Comparison of ENCODE assay signal across 8 mouse cellular contexts in the genomic region with DNA sequence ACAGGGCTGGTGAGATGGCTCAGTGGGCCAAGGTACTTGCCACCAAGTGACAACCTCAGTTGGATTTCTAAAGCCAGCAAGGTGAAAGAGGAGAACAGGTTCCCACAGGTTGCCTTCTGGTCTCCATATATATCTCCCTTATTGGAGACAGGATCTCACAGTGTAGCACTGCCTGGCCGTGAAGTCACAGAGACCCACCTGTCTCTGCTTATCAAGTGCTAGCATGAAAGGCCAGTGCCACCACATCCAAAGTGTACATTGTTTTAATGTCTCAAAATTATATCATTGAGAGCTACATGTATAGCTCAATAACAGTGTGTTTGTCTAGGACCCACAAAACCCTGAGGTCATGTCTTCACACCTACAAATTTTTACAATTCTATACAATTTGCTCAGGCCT. TPM values are rescaled to one million over a fixed set of nuclear protein-coding genes. Genes with fewer than 3 reads are reported as not detected.
A peak's percentile ranks its signal among the peaks of the same experiment; 100 is the strongest.
DNase-seq lines count a peak whose midpoint lies in the region; ATAC-seq and TF ChIP-seq lines count a peak whose summit lies in the region.
"Had no signal": no experiment of that assay in that cellular context is flagged by ENCODE, and none has a peak within 500 bp of the region (broad histone marks: within the 10 kb centered on the region; RNA-seq: fewer than 3 reads in every experiment).

No protein-coding gene starts in this region.

- peaks cover 11% of the 10 kb centered on the region for H3K36me3 ChIP-seq in megakaryocyte, embryonic 14.5 days (replicated peaks; ENCODE audit: low read length)
- peaks cover 12% of the 10 kb centered on the region for H3K36me3 ChIP-seq in forebrain, embryonic 12.5 days (replicated peaks)
- H3K36me3 ChIP-seq in liver, embryonic 12.5 days, result peaks cover 4% of the 10 kb centered on the region
- no peaks in the 10 kb centered on the region for H3K36me3 ChIP-seq in stomach, embryonic 16.5 days (ENCODE audit: control insufficient read depth, insufficient read depth, low read length)

- no peak for TF ChIP-seq POLR2A in lung, adult 2 months (IDR thresholded peaks at IDR 0.05; ENCODE audit: borderline replicate concordance, extremely low read depth, low read depth, low read length)

- DNase-seq in lung, postnatal 14 days, result no peak
- no peak for DNase-seq in lung, adult 2 months
- DNase-seq: gastrocnemius, postnatal 10 days had no signal

- no peak overlapping the region for H3K27ac ChIP-seq in forebrain, embryonic 12.5 days
- no peak overlapping the region for H3K27ac ChIP-seq in liver, embryonic 12.5 days
- H3K27ac ChIP-seq in stomach, embryonic 16.5 days (ENCODE audit: low read length), result no peak overlapping the region

- no peak overlapping the region for H3K9ac ChIP-seq in forebrain, embryonic 12.5 days
- no peak overlapping the region for H3K9ac ChIP-seq in liver, embryonic 12.5 days
- H3K9ac ChIP-seq in stomach, embryonic 16.5 days (ENCODE audit: low read length), result no peak overlapping the region

- H3K4me1 ChIP-seq in megakaryocyte, embryonic 14.5 days, result peaks cover 4% of the 10 kb centered on the region
- peaks cover 8% of the 10 kb centered on the region for H3K4me1 ChIP-seq in forebrain, embryonic 12.5 days
- H3K4me1 ChIP-seq in liver, embryonic 12.5 days, result peaks cover 8% of the 10 kb centered on the region
- no peaks in the 10 kb centered on the region for H3K4me1 ChIP-seq in stomach, embryonic 16.5 days (ENCODE audit: control insufficient read depth, insufficient read depth, low read length)
- no peaks in the 10 kb centered on the region for H3K4me1 ChIP-seq in lung, adult 2 months (ENCODE audit: control insufficient read depth, insufficient read depth, low read length)

- peaks cover 13% of the 10 kb centered on the region for H3K9me3 ChIP-seq in megakaryocyte, embryonic 14.5 days
- 0 out of 2 replicates have a peak, but pooled peaks cover 3% of the 10 kb centered on the region for H3K9me3 ChIP-seq in forebrain, embryonic 12.5 days
- peaks cover 4% of the 10 kb centered on the region for H3K9me3 ChIP-seq in liver, embryonic 12.5 days (replicated peaks)
- no peaks in the 10 kb centered on the region for H3K9me3 ChIP-seq in stomach, embryonic 16.5 days (replicated peaks; ENCODE audit: control insufficient read depth, low read length)

- H3K27me3 ChIP-seq in megakaryocyte, embryonic 14.5 days (replicated peaks), result no peaks in the 10 kb centered on the region
- H3K27me3 ChIP-seq in forebrain, embryonic 12.5 days, result no peaks in the 10 kb centered on the region
- H3K27me3 ChIP-seq in liver, embryonic 12.5 days (replicated peaks), result no peaks in the 10 kb centered on the region
- H3K27me3 ChIP-seq in stomach, embryonic 16.5 days (ENCODE audit: control insufficient read depth, insufficient read depth, low read length), result no peaks in the 10 kb centered on the region

- peak overlapping the region; percentile 98 for H3K4me3 ChIP-seq in megakaryocyte, embryonic 14.5 days (replicated peaks)
- H3K4me3 ChIP-seq in forebrain, embryonic 12.5 days (replicated peaks), result no peak overlapping the region
- no peak overlapping the region for H3K4me3 ChIP-seq in liver, embryonic 12.5 days
- no peak overlapping the region for H3K4me3 ChIP-seq in stomach, embryonic 16.5 days (replicated peaks; ENCODE audit: low read length)
- no peak overlapping the region for H3K4me3 ChIP-seq in lung, adult 2 months (replicated peaks; ENCODE audit: extremely low read depth, low read depth, low read length)

- TF ChIP-seq CTCF in lung, adult 2 months (IDR thresholded peaks at IDR 0.05; ENCODE audit: insufficient read depth, low read length), result no peak

- WGBS in forebrain, embryonic 12.5 days, result 92% methylated on average over 1 of the region's 1 CpGs
- WGBS in liver, embryonic 12.5 days (ENCODE audit: insufficient replicate concordance), result 68% methylated on average over 1 of the region's 1 CpGs
- WGBS in stomach, embryonic 16.5 days, result 84% methylated on average over 1 of the region's 1 CpGs
- WGBS in lung, adult 2 months, result 91% methylated on average over 1 of the region's 1 CpGs

- ATAC-seq in megakaryocyte, adult 5-6 weeks (ENCODE audit: poor library complexity, severe bottlenecking), result no peak
- no peak for ATAC-seq in forebrain, embryonic 12.5 days (ENCODE audit: low FRiP score)
- no peak for ATAC-seq in liver, embryonic 12.5 days
- no peak for ATAC-seq in stomach, embryonic 16.5 days (ENCODE audit: insufficient read depth, low FRiP score)

- peak overlapping the region; percentile 66; the same call in 1 of the 2 replicates for H3K4me2 ChIP-seq in forebrain, embryonic 12.5 days
- H3K4me2 ChIP-seq in liver, embryonic 12.5 days, result peak overlapping the region; percentile 84
- H3K4me2 ChIP-seq in stomach, embryonic 16.5 days (ENCODE audit: low read depth, low read length), result 0 out of 2 replicates have a peak overlapping the region, but pooled peaks have one; percentile 69

RNA-seq across cellular contexts. Expression of gene Zfp846, which starts 25.2 kb away (rescaled TPM):
- polyA plus RNA-seq in megakaryocyte, embryonic 14.5 days (2012; ENCODE audit: insufficient read depth, low replicate concordance), result 1.6 TPM in 1 of 2 replicates, not detected in the other
- total RNA-seq in megakaryocyte, adult 5-6 weeks (2015), result 11.7 and 12.8 TPM in 2 replicates
- 7.0 and 8.0 TPM in 2 replicates for total RNA-seq in megakaryocyte, adult 5-6 weeks (2017)
- polyA plus RNA-seq in forebrain, embryonic 12.5 days (2016; fragmentation: Nextera tagmentation; extraction: Ambion mirVana), result 28.2 and 30.5 TPM in 2 replicates
- 3.5 and 4.4 TPM in 2 replicates for polyA plus RNA-seq in liver, embryonic 12.5 days (2016; fragmentation: Nextera tagmentation; extraction: Ambion mirVana)
- polyA plus RNA-seq in stomach, embryonic 16.5 days (2015; fragmentation: Nextera tagmentation; extraction: Ambion mirVana), result 15.6 and 16.9 TPM in 2 replicates
- polyA plus RNA-seq in lung, adult 2 months (2012; rRNA removed), result 1.7 and 2.6 TPM in 2 replicates

RNA-seq across cellular contexts. Expression of gene Ubl5, which starts 36.4 kb away (rescaled TPM):
- polyA plus RNA-seq in megakaryocyte, embryonic 14.5 days (2012; ENCODE audit: insufficient read depth, low replicate concordance), result 15.3 TPM in 1 of 2 replicates, not detected in the other
- total RNA-seq in megakaryocyte, adult 5-6 weeks (2015), result 455 and 486 TPM in 2 replicates
- total RNA-seq in megakaryocyte, adult 5-6 weeks (2017), result 123 and 127 TPM in 2 replicates
- 499 and 516 TPM in 2 replicates for polyA plus RNA-seq in forebrain, embryonic 12.5 days (2016; fragmentation: Nextera tagmentation; extraction: Ambion mirVana)
- polyA plus RNA-seq in liver, embryonic 12.5 days (2016; fragmentation: Nextera tagmentation; extraction: Ambion mirVana), result 307 TPM in 2 replicates
- 345 and 393 TPM in 2 replicates for polyA plus RNA-seq in stomach, embryonic 16.5 days (2015; fragmentation: Nextera tagmentation; extraction: Ambion mirVana)
- polyA plus RNA-seq in lung, adult 2 months (2012; rRNA removed), result 172 and 176 TPM in 2 replicates

RNA-seq across cellular contexts. Expression of gene Fbxl12, which starts 38.3 kb away (rescaled TPM):
- 20.8 and 31.8 TPM in 2 replicates for polyA plus RNA-seq in megakaryocyte, embryonic 14.5 days (2012; ENCODE audit: insufficient read depth, low replicate concordance)
- 14.4 and 20.1 TPM in 2 replicates for total RNA-seq in megakaryocyte, adult 5-6 weeks (2015)
- 4.1 and 4.5 TPM in 2 replicates for total RNA-seq in megakaryocyte, adult 5-6 weeks (2017)
- polyA plus RNA-seq in forebrain, embryonic 12.5 days (2016; fragmentation: Nextera tagmentation; extraction: Ambion mirVana), result 16.2 and 16.4 TPM in 2 replicates
- 6.2 and 6.4 TPM in 2 replicates for polyA plus RNA-seq in liver, embryonic 12.5 days (2016; fragmentation: Nextera tagmentation; extraction: Ambion mirVana)
- 15.5 and 17.8 TPM in 2 replicates for polyA plus RNA-seq in stomach, embryonic 16.5 days (2015; fragmentation: Nextera tagmentation; extraction: Ambion mirVana)
- polyA plus RNA-seq in lung, adult 2 months (2012; rRNA removed), result 55.6 and 59.7 TPM in 2 replicates

RNA-seq across cellular contexts. Expression of gene Pin1, which starts 45.6 kb away (rescaled TPM):
- polyA plus RNA-seq in megakaryocyte, embryonic 14.5 days (2012; ENCODE audit: insufficient read depth, low replicate concordance), result 8.5 and 31.8 TPM in 2 replicates
- total RNA-seq in megakaryocyte, adult 5-6 weeks (2015), result 10.2 and 10.6 TPM in 2 replicates
- total RNA-seq in megakaryocyte, adult 5-6 weeks (2017), result 7.5 and 9.8 TPM in 2 replicates
- 53.9 and 56.2 TPM in 2 replicates for polyA plus RNA-seq in forebrain, embryonic 12.5 days (2016; fragmentation: Nextera tagmentation; extraction: Ambion mirVana)
- 37.2 and 39.0 TPM in 2 replicates for polyA plus RNA-seq in liver, embryonic 12.5 days (2016; fragmentation: Nextera tagmentation; extraction: Ambion mirVana)
- polyA plus RNA-seq in stomach, embryonic 16.5 days (2015; fragmentation: Nextera tagmentation; extraction: Ambion mirVana), result 40.7 and 41.6 TPM in 2 replicates
- 14.8 and 17.9 TPM in 2 replicates for polyA plus RNA-seq in lung, adult 2 months (2012; rRNA removed)

Comparison
In these comparisons a context has a peak if more than half of its experiments do, and no peak if none do; other contexts are left out.
1. RNA of gene Ubl5, which starts 36.4 kb away (polyA plus RNA-seq): 499 to 516 TPM in forebrain, embryonic 12.5 days, 345 to 393 TPM in stomach, embryonic 16.5 days, 307 TPM in liver, embryonic 12.5 days and 172 to 176 TPM in lung, adult 2 months; 15.3 TPM in megakaryocyte, embryonic 14.5 days; every median in the first group is over 10 times any median in the second.
2. Peak in every context shown above with its lines, with median percentiles within 50 percentile points of each other: H3K4me2 ChIP-seq.